Mouse (Mus musculus) mouse embryonic stem cell (cell line): ENCODE data around the gene Adam20.
"Not testable (repeated sequence)": the region's sequence is repeated elsewhere in the genome, so short reads cannot be mapped to it uniquely, and the experiment has no call there.

Experiments
- in situ Hi-C, 2 experiments: fragments of 300-500 bp; cut with MboI; formaldehyde crosslinking; loops; 1 replicate in 1 of 2; 3 replicates in 1 of 2; pipeline ENCODE4 v1.14.3; 2019 to 2020; ENCODE audit warnings: low sequenced_read_pairs in 2 of 2, low pct_unique_long_range_greater_than_20kb in 1 of 2, mixed read lengths in 1 of 2; ENCODE audit not compliant: unreplicated experiment in 1 of 2

Adam20 gene

DNA sequence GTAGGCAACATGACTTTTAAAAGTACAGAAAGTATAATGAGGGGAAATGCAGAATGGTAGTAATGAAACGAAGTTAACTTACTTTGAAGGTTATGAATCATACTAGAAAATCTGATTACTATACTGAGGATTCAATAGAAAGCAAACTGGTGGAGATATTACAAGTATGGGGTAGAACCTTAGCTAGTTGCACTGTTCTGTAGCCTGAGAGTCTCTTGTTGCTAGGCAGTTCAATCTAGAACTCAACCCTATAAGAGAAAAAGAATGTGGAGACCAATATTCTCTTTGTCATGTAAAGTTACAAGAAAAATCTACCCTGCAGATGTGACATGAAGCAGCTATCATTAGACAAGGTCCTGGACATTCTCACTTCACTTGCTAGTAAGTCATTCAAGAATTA is at the start of gene Adam20:
Gene Adam20 (plus strand): TSS at position 301 of the 400 bp plus-strand sequence.
- in situ Hi-C loops: not testable (repeated sequence)

DNA sequence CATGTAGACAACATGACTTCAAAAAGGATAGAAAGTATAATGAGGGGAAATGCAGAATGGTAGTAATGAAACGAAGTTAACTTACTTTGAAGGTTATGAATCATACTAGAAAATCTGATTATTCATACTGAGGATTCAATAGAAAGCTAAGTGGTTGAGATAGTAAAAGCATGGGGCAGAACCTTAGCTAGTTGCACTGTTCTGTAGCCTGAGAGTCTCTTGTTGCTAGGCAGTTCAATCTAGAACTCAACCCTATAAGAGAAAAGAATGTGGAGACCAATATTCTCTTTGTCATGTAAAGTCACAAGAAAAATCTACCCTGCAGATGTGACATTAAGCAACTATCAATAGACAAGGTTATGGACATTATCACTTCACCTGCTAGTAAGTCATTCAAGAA is 41.2 kb upstream of the Adam20 start, which contains the start of gene Adam25:
Gene Adam25 (plus strand): TSS at position 301 of the 400 bp plus-strand sequence.
- in situ Hi-C loops: not testable (repeated sequence)

DNA sequence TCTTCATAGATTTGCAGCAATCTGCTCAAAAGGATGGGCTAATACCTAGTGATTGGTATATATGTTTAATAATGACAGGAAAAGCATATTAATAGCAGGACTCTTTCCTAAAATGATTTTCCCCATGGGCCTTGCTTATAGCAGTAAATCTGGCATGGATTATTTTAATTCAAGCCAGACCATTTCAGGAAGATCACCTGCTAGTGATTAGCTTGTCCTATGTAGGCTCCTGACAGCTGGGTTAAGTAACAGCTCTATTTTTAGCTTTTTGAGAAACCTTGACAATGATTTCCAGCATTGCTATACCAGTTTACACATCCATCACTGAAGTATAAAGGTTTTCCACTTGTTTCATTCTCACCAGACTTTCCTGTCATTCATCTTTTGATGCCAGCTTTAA is 9.8 kb upstream of the Adam20 start:
- in situ Hi-C loops: no loop called here

DNA sequence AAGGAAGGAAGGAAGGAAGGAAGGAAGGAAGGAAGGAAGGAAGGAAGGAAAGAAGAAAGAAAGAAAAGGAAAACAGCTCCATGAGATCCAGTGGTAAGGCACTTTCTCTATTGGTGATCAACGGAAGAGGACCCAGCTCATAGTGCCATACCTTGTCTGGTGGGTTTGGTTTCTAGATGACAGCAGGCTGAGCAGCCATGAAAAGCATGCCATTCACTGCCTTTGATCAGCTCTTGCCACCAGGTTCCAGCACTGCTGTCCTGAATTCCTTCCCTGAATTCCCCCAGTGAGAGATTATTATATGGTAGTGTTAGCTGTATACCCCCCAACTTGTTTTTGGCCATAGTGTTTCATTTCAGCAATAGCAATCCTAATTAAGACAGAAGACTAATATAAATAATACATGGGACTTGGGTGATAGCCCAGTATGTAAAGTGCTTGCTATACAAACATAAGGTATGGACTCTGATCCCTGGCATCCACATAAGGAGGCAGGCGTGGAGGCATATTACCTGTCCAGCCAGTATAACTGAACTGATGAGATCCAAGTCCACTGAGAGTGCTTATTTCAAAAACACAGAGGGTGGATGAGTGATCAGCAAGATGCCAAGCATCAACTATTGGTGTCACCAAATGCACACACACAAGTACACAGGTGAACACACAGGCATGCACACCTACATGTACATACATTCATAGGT is 10.5 kb downstream of the Adam20 start:
- in situ Hi-C loops: no loop called here
